In genomic region chr9:66952321-66952720, GRCm38 (mm10) we compare ENCODE assay signal across 18 mouse cellular contexts. TPM values are rescaled to one million over a fixed set of nuclear protein-coding genes. Genes with fewer than 3 reads are reported as not detected.
A peak's percentile ranks its signal among the peaks of the same experiment; 100 is the strongest.
DNase-seq lines count a peak whose midpoint lies in the region; ATAC-seq and TF ChIP-seq lines count a peak whose summit lies in the region.
"Had no signal": no experiment of that assay in that cellular context is flagged by ENCODE, and none has a peak within 500 bp of the region (broad histone marks: within the 10 kb centered on the region; RNA-seq: fewer than 3 reads in every experiment).

No protein-coding gene starts in this region.

- no peaks in the 10 kb centered on the region for H3K4me1 ChIP-seq in kidney, embryonic 16.5 days (ENCODE audit: insufficient read depth, low read length)
- H3K4me1 ChIP-seq in kidney, embryonic 14.5 days (ENCODE audit: control insufficient read depth, insufficient read depth, low read length): no peaks in the 10 kb centered on the region
- H3K4me1 ChIP-seq: embryonic facial prominence, embryonic 12.5 days; forebrain, embryonic 15.5 days; heart, embryonic 10.5 days; hindbrain, embryonic 13.5 days had no signal

- ATAC-seq in kidney, embryonic 16.5 days (ENCODE audit: low FRiP score, low TSS enrichment): no peak
- ATAC-seq in kidney, embryonic 14.5 days (ENCODE audit: low FRiP score, low TSS enrichment): no peak
- ATAC-seq: forebrain, embryonic 15.5 days; hindbrain, postnatal 0 days had no signal

- DNase-seq in gastrocnemius, adult 2 months: peak; percentile 53
- no peak for DNase-seq in gastrocnemius, postnatal 4 days (ENCODE audit: low spot score in 2 of 2)
- DNase-seq in kidney, adult 18-20 months: peak; percentile 23
- DNase-seq in kidney, postnatal 25 days: no peak
- DNase-seq in cerebellum, postnatal 36 days: no peak
- DNase-seq: adrenal gland, postnatal 10 days; cerebellum, adult 11 months; cerebellum, adult 8-10 months; cerebellum, postnatal 14 days; heart, adult 18-20 months; heart, postnatal 10 days had no signal

- peak overlapping the region; percentile 93 for H3K27ac ChIP-seq in gastrocnemius, adult 2 months
- H3K27ac ChIP-seq in kidney, embryonic 16.5 days (ENCODE audit: low read length): no peak overlapping the region
- no peak overlapping the region for H3K27ac ChIP-seq in kidney, embryonic 14.5 days (ENCODE audit: low read depth, low read length)
- H3K27ac ChIP-seq: embryonic facial prominence, embryonic 12.5 days; forebrain, embryonic 15.5 days; heart, embryonic 10.5 days; hindbrain, embryonic 13.5 days; hindbrain, postnatal 0 days had no signal

- peak overlapping the region; percentile 63 for H3K4me3 ChIP-seq in gastrocnemius, adult 2 months
- H3K4me3 ChIP-seq in kidney, embryonic 16.5 days (ENCODE audit: low read length): no peak overlapping the region
- no peak overlapping the region for H3K4me3 ChIP-seq in kidney, embryonic 14.5 days (ENCODE audit: low read length)
- H3K4me3 ChIP-seq: embryonic facial prominence, embryonic 12.5 days; forebrain, embryonic 15.5 days; heart, embryonic 10.5 days; hindbrain, embryonic 13.5 days had no signal

- 0 out of 2 replicates have a peak overlapping the region, but pooled peaks have one; percentile 8 for H3K9ac ChIP-seq in kidney, embryonic 16.5 days (replicated peaks; ENCODE audit: low read length)
- no peak overlapping the region for H3K9ac ChIP-seq in kidney, embryonic 14.5 days (ENCODE audit: low read depth, low read length)
- H3K9ac ChIP-seq: embryonic facial prominence, embryonic 12.5 days; forebrain, embryonic 15.5 days; hindbrain, embryonic 13.5 days had no signal

- 81% methylated on average over 8 of the region's 8 CpGs for WGBS in kidney, embryonic 16.5 days
- WGBS in kidney, embryonic 14.5 days: 77% methylated on average over 8 of the region's 8 CpGs

- H3K9me3 ChIP-seq in kidney, embryonic 16.5 days (ENCODE audit: low read length): no peaks in the 10 kb centered on the region
- no peaks in the 10 kb centered on the region for H3K9me3 ChIP-seq in kidney, embryonic 14.5 days (ENCODE audit: control insufficient read depth, low read length)
- H3K9me3 ChIP-seq: embryonic facial prominence, embryonic 12.5 days; forebrain, embryonic 15.5 days; heart, embryonic 10.5 days; hindbrain, embryonic 13.5 days had no signal

- no peak overlapping the region for H3K4me2 ChIP-seq in kidney, embryonic 16.5 days (replicated peaks; ENCODE audit: low read depth, low read length)
- no peak overlapping the region for H3K4me2 ChIP-seq in kidney, embryonic 14.5 days (replicated peaks; ENCODE audit: low read depth, low read length)
- H3K4me2 ChIP-seq: embryonic facial prominence, embryonic 12.5 days; forebrain, embryonic 15.5 days; hindbrain, embryonic 13.5 days had no signal

- intact Hi-C loops in gastrocnemius, adult 2 months (cut with DNase I): no loop called here

- TF ChIP-seq CTCF in gastrocnemius, adult 2 months (IDR thresholded peaks at IDR 0.05): no peak

- H3K36me3 ChIP-seq in kidney, embryonic 16.5 days (ENCODE audit: insufficient read depth, low read length): peaks cover 16% of the 10 kb centered on the region
- peaks cover 17% of the 10 kb centered on the region for H3K36me3 ChIP-seq in kidney, embryonic 14.5 days (ENCODE audit: control insufficient read depth, insufficient read depth, low read length)

- no peaks in the 10 kb centered on the region for H3K27me3 ChIP-seq in kidney, embryonic 16.5 days (ENCODE audit: insufficient read depth, low read length)
- no peaks in the 10 kb centered on the region for H3K27me3 ChIP-seq in kidney, embryonic 14.5 days (ENCODE audit: control insufficient read depth, insufficient read depth, low read length)
- H3K27me3 ChIP-seq: embryonic facial prominence, embryonic 12.5 days; forebrain, embryonic 15.5 days; hindbrain, embryonic 13.5 days had no signal

RNA-seq across cellular contexts. Expression of gene Rps27l, which starts 6.4 kb away (rescaled TPM):
- 100 to 1,000 TPM; 191 to 213 TPM for total RNA-seq in gastrocnemius, adult 2 months (2021)
- total RNA-seq in gastrocnemius, postnatal 4 days (2021): 100 to 1,000 TPM; 185 to 210 TPM
- 585 and 609 TPM in 2 replicates for polyA plus RNA-seq in kidney, embryonic 16.5 days (2015; fragmentation: Nextera tagmentation; extraction: Ambion mirVana)
- polyA plus RNA-seq in kidney, embryonic 14.5 days (2014; fragmentation: Nextera tagmentation; extraction: Ambion mirVana): 724 and 1,042 TPM in 2 replicates

RNA-seq across cellular contexts. Expression of gene Lactb, which starts 23.0 kb away (rescaled TPM):
- 10 to 100 TPM; 17.7 to 22.3 TPM for total RNA-seq in gastrocnemius, adult 2 months (2021)
- total RNA-seq in gastrocnemius, postnatal 4 days (2021): 10 to 100 TPM; 13.5 to 17.5 TPM
- polyA plus RNA-seq in kidney, embryonic 16.5 days (2015; fragmentation: Nextera tagmentation; extraction: Ambion mirVana): 16.0 and 17.7 TPM in 2 replicates
- 20.6 and 23.4 TPM in 2 replicates for polyA plus RNA-seq in kidney, embryonic 14.5 days (2014; fragmentation: Nextera tagmentation; extraction: Ambion mirVana)

RNA-seq across cellular contexts. Expression of gene Rab8b, which starts 32.8 kb away (rescaled TPM):
- 1 to 10 TPM; 5.9 to 9.7 TPM for total RNA-seq in gastrocnemius, adult 2 months (2021)
- 10 to 100 TPM; 20.3 to 20.6 TPM for total RNA-seq in gastrocnemius, postnatal 4 days (2021)
- polyA plus RNA-seq in kidney, embryonic 16.5 days (2015; fragmentation: Nextera tagmentation; extraction: Ambion mirVana): 27.0 and 27.8 TPM in 2 replicates
- 18.0 and 27.3 TPM in 2 replicates for polyA plus RNA-seq in kidney, embryonic 14.5 days (2014; fragmentation: Nextera tagmentation; extraction: Ambion mirVana)

Comparison
In these comparisons a context has a peak if more than half of its experiments do, and no peak if none do; other contexts are left out.
1. DNase-seq: peak in gastrocnemius, adult 2 months (single experiment) and kidney, adult 18-20 months (single experiment); none in gastrocnemius, postnatal 4 days (0 of 2), kidney, postnatal 25 days (0 of 2) and cerebellum, postnatal 36 days (0 of 2).